Mouse (Mus musculus): Measurements from ENCODE around the gene Pola2. TPM values are rescaled to one million over a fixed set of nuclear protein-coding genes. Genes with fewer than 3 reads are reported as not detected.

Gene Pola2
- total RNA-seq, 4 experiments from 2014 or later: 7.8 to 13.5 (median 9.3) TPM

GRCm38 (mm10) chr19:5965910-5966309, 1.9 kb upstream of the Pola2 start:
- no peak for DNase-seq (ENCODE audit: low spot score)

DNA sequence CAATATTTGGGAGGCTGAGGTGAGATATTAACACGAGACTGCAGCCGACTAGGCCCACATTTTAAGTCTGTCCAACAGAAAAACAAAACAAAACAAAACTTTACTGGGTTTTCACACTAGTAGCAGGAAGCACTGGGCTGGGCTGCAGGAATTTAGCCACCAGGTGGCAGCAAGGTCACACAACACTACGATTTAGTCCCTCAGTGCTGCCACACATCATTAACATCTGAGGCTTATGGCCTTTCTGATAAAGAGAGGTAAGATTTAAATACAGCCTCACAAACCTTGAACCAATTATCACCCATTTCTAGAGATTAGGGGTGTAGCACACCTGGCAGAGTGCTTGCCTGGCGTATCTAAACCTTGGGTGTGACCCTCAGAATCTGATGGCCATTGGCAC, 1.3 kb upstream of the Pola2 start:
- DNase-seq (ENCODE audit: low spot score): peak; percentile 69

DNA sequence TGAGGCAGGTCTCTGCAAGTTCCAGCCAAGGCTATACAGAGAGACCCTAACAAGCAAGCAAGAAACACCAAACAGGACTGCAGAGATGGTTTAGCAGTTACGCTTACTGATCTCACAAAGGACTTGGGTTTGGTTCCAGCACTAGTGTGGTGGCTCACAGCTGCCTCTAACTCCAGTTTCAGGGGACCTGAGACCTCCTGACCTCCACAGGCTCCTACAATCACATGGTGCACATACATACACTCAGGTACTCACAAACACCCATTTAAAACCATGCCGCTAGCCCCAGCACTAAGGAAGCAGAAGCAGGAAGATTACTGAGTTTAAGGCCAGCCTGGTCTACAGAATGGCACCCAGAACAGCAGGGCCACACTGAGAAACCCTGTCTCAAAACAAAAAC, 802 bp upstream of the Pola2 start:
- no peak for DNase-seq (ENCODE audit: low spot score)

DNA sequence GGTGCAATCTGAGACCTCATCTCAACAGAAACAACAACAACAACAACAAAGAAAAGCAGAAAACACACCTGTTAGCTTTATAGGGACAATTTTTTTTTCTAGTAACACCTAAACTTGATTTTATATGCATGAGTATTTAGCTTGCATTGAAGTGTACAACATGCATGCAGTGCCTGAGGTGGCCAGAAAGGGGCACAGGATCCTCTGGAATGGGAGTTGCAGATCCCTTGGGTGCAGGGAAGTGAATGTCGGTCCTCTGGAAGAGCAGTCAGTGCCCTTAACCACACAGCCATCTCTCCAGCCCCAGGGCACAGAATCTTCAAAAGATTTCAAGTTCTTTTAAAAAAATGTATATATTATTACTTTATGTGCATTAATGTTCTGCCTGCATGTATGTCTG, 1.4 kb downstream of the Pola2 start:
- no peak for DNase-seq (ENCODE audit: low spot score)

DNA sequence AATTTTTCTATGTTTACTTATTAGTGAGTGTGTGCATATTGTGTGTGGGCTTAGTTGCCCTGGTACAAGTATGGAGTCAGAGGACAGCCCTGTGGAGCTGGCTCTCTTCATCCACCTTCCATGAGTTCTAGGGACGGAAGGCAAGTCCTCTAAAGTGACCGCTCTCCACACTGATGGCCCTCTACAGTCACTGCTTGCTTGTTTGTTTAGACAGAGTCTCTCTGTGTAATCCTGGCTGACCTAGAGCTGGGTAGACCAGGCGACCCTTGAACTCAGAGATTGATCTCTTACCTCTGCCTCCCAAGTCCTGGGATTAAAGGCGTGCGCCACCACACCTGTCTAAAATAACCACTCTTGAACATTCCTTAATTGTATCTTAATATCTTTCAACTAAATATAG, 6.6 kb downstream of the Pola2 start:
- no peak for DNase-seq (ENCODE audit: low spot score)

- DNase-seq (ENCODE audit: low spot score): peak; percentile 89
Observed at GRCm38 (mm10) chr19:5956685-5957084, 7.3 kb downstream of the Pola2 start.

DNA sequence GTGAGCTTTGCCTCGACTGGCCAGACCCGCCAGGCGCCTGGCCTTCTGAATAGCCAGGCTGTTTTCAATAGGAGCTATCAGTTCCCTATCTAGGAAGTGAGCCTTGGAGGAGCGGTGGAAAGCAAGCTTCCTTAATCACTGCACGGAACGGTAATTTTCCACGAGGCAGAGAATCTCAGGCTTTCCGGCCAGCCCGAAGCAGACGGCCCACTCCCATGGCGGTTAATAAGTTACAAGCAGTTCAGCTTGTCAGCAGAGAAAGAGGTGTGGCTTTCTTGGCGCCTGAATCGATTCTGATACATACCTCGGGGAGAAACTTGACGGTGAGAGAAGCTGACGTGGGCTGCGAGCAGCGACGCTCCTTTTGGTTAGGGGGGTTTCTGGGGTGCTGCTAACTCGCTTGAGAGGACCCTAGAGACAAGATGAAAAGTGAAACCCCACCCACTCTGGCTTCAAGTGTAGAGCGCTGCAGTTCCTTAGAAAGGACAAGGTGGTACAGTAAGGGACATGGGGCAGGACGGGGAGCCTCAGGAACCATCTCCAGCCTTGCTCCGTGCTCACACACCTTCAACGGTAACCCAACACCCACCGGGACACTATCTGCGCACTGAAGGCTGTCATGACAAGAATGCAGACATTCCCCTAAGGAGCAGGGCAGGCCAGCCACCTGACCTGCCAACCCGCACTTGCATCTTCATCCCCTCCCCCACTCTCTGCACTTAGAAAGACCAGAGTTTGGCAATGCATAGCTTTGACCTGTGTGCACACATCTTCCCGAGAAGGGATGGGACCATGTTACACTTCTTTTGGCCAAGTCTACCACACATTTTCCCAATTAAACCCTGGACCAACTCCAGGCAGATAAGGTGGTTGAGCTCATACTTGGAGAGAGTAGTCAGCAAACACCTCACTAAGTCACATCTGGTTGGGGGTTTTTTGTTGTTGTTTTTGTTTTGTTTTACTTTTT, 8.0 kb downstream of the Pola2 start:
- peak; percentile 73 for DNase-seq (ENCODE audit: low spot score)

- no peak for DNase-seq (ENCODE audit: low spot score)
Observed at GRCm38 (mm10) chr19:5954936-5955335, 9.1 kb downstream of the Pola2 start.

- no peak for DNase-seq (ENCODE audit: low spot score)
Observed at GRCm38 (mm10) chr19:5954031-5954710, 9.8 kb downstream of the Pola2 start.

DNA sequence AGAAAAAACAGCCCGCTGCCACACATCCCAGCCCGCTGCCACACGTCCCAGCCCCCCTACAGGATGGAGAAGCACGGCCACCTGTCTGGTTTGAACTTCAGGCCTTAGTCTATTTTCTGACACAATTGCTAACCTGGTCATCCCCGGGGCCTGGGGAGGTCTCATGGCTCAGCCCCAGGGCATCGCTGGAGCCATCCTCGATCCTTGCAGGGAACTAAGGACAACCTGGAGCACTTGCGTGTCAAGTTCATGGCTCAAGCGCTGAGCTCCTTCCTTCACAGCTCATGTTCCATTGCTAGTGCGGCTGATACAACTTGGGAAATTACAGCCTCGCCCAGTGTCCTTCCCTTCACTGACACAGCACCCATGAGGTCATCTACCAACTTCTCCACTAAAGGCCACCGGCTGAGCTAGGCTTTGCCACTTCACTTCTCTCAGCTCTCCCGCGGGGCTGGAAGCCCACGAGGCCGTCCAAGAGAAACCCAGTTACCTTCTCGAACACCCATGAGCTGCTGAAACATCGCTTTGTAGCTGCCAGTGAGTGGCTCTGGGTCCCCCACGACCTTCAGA, 10.7 kb downstream of the Pola2 start:
- DNase-seq (ENCODE audit: low spot score): no peak

- peak; percentile 94 for DNase-seq (ENCODE audit: low spot score)
Observed at GRCm38 (mm10) chr19:5952071-5952691, 11.8 kb downstream of the Pola2 start.

- no peak for DNase-seq (ENCODE audit: low spot score)
Observed at GRCm38 (mm10) chr19:5951631-5952030, 12.4 kb downstream of the Pola2 start.

- DNase-seq (ENCODE audit: low spot score): no peak
Observed at GRCm38 (mm10) chr19:5950218-5950617, 13.8 kb downstream of the Pola2 start.

DNA sequence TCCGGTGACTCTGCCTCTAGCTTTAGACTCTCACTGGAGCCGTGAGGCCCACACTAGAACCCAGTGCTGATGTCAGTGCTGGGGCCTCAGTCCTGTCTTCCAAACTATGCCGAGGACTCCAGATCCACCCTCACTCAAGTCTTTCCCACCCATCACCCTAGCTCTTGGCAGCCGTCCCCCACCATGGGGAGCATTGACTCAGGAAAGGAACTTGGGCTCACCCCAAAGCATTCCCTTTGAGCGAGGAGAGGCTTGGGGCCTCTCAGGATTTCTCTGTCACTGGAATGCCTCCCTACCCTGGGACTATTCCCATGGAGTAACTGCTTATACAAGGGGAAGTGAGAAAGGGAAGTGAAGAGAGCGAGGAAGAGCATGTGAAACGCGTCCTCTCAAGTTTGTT, 18.1 kb downstream of the Pola2 start:
- DNase-seq (ENCODE audit: low spot score): no peak

GRCm38 (mm10) chr19:5945027-5945426, 19.0 kb downstream of the Pola2 start:
- DNase-seq (ENCODE audit: low spot score): no peak

GRCm38 (mm10) chr19:5944145-5944544, 19.9 kb downstream of the Pola2 start:
- no peak for DNase-seq (ENCODE audit: low spot score)

DNA sequence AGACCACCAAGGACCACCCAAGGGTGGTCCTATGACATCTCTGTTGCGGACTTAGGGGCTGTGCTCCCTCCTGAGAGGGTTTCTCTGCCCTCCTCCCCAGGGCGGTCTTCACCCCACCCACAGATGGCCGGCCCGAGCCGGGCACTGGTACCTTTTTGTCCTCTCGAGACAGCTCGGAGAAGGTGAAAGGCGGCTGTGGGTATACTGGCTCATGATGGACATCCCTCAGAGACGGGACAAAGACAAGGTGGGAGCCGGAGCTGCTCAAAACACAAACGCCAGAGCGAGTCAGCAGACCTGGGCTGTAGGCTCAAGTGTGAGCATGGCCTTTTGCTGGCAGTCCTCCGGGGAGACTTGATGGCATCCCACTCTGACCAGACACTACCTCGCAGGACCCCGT, 20.6 kb downstream of the Pola2 start:
- DNase-seq (ENCODE audit: low spot score): no peak

DNA sequence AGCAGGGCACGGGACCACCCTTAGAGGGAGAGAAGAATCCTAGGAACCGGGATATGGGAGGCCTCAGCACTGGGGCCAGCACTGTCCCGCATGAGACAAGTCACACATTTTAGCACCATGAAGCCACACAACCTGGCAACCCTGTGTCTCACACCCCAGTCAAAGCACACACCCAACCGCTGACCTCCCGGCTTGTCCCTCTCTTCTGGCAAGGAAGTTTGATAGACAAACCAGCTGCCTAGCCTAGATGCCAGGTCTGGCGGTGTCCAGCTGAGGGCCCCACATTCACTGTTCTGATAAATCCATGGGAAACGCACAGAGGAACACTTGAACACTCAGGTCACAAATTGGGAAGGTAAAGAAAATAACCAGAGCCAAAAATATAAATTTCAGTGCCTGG, 21.4 kb downstream of the Pola2 start:
- DNase-seq (ENCODE audit: low spot score): no peak

GRCm38 (mm10) chr19:5940656-5941055, 23.3 kb downstream of the Pola2 start:
- no peak for DNase-seq (ENCODE audit: low spot score)

- DNase-seq (ENCODE audit: low spot score): peak; percentile 87
Observed at GRCm38 (mm10) chr19:5940173-5940572, 23.8 kb downstream of the Pola2 start.

DNA sequence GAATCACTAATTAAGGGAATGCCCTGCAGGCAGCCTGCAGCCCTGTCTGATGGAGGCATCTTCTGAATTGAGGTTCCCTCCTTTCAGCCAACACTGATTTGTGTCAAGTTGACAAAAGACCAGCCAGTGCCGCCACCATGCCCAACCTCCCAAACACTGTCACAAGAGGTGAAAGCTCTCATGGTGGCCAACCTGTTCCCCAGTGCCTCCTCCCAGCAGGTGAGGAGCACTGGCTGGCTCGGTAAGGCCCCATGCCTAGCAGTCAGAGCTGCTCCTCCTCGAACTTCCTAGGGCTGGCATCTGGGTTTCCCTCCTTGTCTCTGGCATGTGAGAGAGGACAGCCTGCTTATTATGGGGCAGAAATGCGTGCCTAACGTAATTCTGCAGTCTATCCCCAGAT, 24.3 kb downstream of the Pola2 start:
- no peak for DNase-seq (ENCODE audit: low spot score)

DNA sequence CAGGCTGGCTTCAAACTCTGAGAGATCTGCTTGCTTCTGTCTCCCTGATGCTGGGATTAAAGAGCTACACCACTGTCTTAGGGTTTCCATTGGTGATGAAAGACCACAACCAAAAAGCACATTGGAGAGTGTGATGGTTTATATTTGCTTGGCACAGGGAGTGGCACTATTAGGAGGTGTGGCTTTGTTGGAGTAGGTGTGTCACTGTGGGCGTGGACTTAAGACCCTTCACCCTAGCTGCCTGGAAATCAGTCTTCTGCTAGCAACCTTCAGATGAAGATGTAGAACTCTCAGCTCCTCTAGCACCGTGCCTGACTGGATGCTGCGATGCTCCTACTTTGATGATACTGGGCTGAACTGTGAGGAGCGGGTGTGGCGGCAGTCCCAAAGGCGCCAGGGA, 25.5 kb downstream of the Pola2 start:
- DNase-seq (ENCODE audit: low spot score): no peak
